Mouse (Mus musculus) spleen, adult 18-20 months (tissue): ENCODE results near the gene Magi2.
"Not testable (repeated sequence)": the region's sequence is repeated elsewhere in the genome, so short reads cannot be mapped to it uniquely, and the experiment has no call there.

Source experiments
- DNase-seq, 2 experiments: peaks; one replicate each; pipeline ENCODE4 v3.0.0; 2022; ENCODE audit warnings: mixed read lengths in 2 of 2

Gene Magi2

DNA sequence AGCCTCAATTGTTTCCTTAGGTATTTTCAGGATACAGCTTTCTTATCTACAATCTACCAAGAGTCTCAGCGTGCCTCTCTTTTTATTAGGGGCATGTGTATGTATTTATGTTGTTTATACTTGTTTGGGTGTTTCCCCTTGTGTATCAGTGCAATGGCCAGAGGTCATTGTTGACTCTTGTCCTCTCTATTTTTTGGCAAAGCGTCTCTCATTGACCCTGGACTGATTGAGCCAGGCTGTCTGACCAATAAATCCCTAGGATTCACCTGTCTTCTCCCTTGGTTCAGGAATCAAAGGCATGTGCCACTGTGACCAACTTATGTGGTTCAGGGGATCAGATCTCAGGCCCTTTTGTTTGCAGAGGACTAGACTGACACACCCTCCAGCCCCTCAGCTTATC lies 1030.1 kb downstream of the Magi2 start:
- DNase-seq, result no peak

DNA sequence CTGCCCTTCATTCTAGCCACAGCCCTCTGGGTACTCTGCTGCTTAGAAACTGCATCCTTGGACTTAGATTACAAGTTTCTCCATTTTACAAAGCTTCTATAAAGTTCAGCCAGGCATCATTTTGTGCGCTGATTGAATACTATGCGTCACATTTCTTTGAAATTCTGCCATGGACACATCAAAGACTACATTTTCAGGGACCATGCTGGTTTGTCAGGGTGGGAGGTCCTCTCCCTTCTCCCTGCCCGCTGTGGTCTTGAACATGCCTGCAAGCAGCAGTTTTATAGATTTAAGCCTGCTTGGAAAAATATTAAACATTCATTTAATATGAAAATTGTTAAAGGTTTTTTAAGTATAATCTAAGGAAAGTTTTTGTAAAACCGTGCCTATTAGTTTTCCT lies 1030.6 kb downstream of the Magi2 start:
- DNase-seq, result no peak

DNA sequence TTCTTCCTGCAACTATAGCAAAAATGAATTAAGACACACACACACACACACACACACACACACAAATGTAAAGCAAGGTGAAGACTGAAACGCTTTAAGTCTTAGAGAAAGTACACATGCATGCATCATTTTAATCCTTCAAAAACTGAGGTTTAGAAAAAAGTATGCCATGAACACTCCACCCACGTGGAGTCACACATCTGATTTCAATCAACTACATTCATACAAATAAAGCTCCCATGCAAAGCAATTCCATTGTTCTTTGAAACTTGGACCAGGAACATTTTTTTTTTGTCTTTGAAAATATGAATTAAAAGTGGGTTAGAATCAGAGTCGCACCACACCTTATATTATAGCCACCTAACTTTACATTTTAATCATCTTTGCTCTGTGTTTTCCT lies 1032.9 kb downstream of the Magi2 start:
- DNase-seq, result no peak

GRCm38 (mm10) chr5:20272680-20273079 lies 1045.8 kb downstream of the Magi2 start:
- DNase-seq, result not testable (repeated sequence)

DNA sequence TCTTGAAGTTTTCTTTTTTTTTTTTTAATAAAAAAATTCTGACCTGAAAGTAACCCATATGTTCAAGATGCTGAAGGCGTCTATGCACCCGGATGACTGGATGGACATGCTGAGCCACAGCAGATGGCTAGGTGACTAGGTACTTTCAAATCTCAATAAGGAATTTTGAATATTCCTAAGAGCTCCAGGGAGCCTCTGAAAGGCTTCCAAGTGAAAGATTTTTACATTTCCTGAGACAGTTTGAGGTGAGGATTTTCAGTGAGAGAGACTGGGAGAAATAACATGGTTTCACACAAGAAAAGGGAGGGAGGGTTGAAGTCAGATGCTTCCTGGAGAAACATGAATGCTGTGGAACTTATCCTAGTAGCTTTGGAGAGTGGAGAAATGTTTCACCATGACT lies 1048.8 kb downstream of the Magi2 start:
- DNase-seq, result no peak

DNA sequence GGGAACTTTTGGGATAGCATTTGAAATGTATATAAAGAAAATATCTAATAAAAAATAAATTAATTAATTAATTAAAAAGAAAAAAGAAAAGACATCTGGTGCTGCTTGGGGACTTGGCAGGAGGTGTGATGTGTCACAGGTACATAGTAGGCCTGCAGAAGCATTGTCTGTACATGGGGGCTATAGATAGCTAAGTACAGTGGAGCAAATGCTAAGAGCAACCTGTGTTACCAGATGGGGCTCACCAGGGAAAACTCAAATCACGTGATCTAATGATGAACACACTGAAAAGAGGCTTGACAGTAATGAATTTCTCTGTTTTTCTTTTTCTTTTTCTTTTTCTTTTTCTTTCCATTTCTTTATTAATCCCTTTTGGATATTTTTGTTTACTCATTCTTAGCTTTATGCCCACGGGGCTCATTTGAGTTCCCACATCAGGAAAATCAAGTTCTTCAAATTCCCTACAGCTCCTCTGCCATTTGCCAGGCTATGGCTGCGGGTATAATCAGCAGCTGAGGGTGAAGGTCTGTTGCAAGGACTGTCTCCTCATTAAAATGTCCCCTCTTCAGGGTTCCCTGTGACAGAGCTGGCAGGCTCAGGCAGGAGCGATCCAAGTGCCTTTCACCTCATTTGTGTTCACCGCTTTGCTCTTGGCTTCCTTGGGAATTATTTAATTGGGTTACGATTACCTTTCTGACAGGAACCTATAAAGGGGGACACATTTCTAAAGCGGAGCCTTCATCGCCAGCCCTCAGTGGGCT lies 1058.4 kb downstream of the Magi2 start:
- DNase-seq, result no peak

DNA sequence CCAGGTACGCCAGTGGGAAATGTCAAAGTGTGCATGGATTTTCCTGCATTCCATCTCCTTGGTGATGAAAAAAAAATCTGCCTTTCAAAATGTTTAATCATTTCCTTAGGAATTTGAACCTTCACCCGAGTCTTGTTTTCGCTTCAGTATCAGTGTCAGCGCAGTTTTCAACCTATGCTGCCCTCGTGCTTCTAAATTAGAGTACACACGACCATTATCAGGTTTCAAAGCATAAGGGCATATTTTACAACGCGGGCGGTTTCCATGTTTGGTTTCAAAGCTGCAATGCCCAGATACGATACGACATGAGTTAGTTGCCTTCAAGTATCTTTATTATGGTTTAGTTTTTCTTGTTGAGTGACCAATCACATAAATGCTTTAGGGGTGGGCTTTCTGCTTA lies 1067.7 kb downstream of the Magi2 start:
- no peak for DNase-seq

GRCm38 (mm10) chr5:20299816-20300215 lies 1073.0 kb downstream of the Magi2 start:
- no peak for DNase-seq

- no peak for DNase-seq
Observed at GRCm38 (mm10) chr5:20303056-20303965, 1076.5 kb downstream of the Magi2 start.

GRCm38 (mm10) chr5:20320970-20321369 lies 1094.1 kb downstream of the Magi2 start:
- DNase-seq, result no peak

DNA sequence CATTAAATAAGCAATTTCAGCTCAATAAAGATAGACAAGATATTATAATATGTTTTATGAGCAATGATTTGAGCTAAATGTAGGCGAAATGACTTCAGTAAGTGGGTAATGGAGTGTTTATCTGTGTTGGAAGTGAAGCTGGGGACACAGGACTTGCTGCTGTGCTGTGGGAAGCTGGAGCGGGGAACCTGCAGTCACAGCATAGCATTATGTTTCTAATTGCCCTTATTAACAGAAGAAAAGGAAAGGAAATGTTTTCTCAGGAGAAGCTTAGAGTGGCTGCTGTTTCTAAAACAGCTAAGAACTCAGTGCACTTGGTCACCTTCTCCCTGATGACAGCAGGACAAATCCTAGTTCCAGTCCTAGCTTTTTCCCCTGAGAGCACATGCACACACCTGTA lies 1098.5 kb downstream of the Magi2 start:
- DNase-seq, result no peak

GRCm38 (mm10) chr5:20328901-20329300 lies 1102.1 kb downstream of the Magi2 start:
- DNase-seq, result no peak

DNA sequence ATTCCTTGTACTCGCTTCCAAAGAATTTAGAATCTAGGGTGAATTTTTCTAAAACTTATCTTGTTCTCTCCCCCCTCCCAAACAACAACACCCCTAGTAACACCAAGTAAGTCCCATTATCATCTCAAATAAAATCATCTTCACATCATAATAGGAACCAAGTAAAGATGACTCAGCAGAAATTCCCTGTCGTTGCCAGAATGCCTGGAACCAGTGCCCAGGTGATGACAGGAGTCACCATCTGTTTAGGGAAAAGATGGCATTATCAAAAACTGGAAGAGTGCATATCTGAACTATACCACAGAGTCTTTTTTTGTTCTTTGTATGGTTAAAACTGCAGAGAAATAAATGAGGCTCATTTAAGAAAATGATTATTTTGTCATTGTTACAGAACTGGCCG lies 1103.2 kb downstream of the Magi2 start:
- DNase-seq, result no peak

- DNase-seq, result no peak
Observed at GRCm38 (mm10) chr5:20332574-20332973, 1105.7 kb downstream of the Magi2 start.

DNA sequence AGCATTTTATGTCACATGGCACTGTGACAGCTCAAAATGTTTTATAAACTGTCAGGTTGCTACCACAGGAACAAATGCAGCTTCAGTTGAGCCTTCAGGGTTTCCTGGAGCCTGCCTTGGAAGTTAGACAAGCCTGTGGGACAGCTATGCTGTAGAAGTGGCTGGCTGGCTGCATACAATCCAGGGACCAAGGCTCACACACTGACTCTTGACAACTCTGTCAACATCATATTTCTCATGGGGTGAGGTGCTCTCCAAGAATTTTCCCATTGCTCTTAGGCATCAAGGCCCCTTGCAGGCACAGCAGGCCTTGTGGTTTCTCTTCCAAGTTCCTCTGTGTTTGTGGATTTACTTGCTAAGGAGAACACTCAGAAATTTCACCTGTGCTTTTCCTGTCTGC lies 1107.7 kb downstream of the Magi2 start:
- DNase-seq, result no peak

GRCm38 (mm10) chr5:20352941-20353340 lies 1126.1 kb downstream of the Magi2 start:
- DNase-seq, result no peak

GRCm38 (mm10) chr5:20358437-20358836 lies 1131.6 kb downstream of the Magi2 start:
- no peak for DNase-seq

GRCm38 (mm10) chr5:20359021-20359420 lies 1132.2 kb downstream of the Magi2 start:
- DNase-seq, result no peak

GRCm38 (mm10) chr5:20362154-20362553 lies 1135.3 kb downstream of the Magi2 start:
- no peak for DNase-seq

DNA sequence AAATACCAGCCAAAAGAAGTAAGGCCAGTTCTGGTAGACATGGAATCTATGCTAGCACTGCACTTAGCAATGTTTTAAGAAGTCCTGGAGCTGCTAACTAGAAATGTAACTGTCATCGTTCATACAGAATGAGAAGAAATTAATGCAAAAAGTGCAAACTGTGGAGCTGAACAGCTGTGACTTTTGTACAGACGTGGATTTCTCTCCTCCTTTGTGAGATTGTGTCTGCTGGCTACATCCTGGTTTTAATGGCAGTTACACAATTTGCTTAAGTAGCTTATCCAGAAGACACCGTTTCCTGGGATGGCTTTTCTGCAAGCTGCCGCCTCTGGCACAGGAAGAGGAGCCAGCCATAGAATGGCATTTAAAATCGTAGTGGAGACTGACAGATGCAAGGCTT lies 1136.4 kb downstream of the Magi2 start:
- DNase-seq, result no peak

- no peak for DNase-seq
Observed at GRCm38 (mm10) chr5:20373586-20373985, 1146.8 kb downstream of the Magi2 start.

GRCm38 (mm10) chr5:20378071-20378800 lies 1151.4 kb downstream of the Magi2 start:
- DNase-seq, result no peak

DNA sequence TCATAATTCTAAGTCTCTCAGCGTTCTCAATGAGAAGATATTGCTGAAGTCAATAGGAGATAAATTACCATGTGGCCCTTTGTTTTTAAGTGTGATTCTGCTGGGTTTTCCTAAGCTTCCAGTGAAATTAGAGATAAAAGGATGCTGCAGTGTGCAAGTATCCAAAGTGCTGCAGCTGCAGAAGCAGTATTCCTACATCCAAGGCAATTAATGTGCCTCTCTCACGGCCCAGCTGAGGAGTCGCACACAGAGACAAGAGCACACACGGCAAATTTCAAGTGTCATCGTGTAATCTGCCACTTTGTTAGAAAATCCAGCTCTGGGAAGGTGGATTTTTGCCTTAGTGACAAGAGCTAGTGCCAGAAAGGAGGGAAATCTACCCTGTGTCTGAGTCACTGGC lies 1177.7 kb downstream of the Magi2 start:
- DNase-seq, result no peak
